Mouse (Mus musculus): ENCODE data around the gene Gzmd. TPM values are rescaled to one million over a fixed set of nuclear protein-coding genes. Genes with fewer than 3 reads are reported as not detected.
"Not testable (repeated sequence)": the region's sequence is repeated elsewhere in the genome, so short reads cannot be mapped to it uniquely, and the experiment has no call there.

The Gzmd gene
- polyA plus RNA-seq, 1 experiment from 2014 or later: not detected

- no peak for ATAC-seq (ENCODE audit: insufficient read depth, low FRiP score)
- no peaks in the 10 kb centered on the region for H3K27me3 ChIP-seq (ENCODE audit: control insufficient read depth, insufficient read depth, low read length)
- H3K4me1 ChIP-seq (ENCODE audit: control insufficient read depth, insufficient read depth, low read length): no peaks in the 10 kb centered on the region
- no peaks in the 10 kb centered on the region for H3K36me3 ChIP-seq (ENCODE audit: control insufficient read depth, insufficient read depth, low read length)
- no peak overlapping the region for H3K4me2 ChIP-seq (ENCODE audit: low read depth, low read length)
- H3K9me3 ChIP-seq (replicated peaks; ENCODE audit: control insufficient read depth, low read length): no peaks in the 10 kb centered on the region
- WGBS: 51% methylated on average over 3 of the region's 3 CpGs
- no peak overlapping the region for H3K27ac ChIP-seq (ENCODE audit: low read length)
- H3K9ac ChIP-seq (ENCODE audit: low read length): no peak overlapping the region
- H3K4me3 ChIP-seq (replicated peaks; ENCODE audit: low read length): no peak overlapping the region
Measured at GRCm38 (mm10) chr14:56128341-56128740, 4.1 kb downstream of the Gzmd start.

GRCm38 (mm10) chr14:56123516-56123915 is 8.9 kb downstream of the Gzmd start:
- H3K27ac ChIP-seq (ENCODE audit: low read length): no peak overlapping the region
- H3K4me3 ChIP-seq (replicated peaks; ENCODE audit: low read length): no peak overlapping the region
- H3K9ac ChIP-seq (ENCODE audit: low read length): no peak overlapping the region
- ATAC-seq (ENCODE audit: insufficient read depth, low FRiP score): no peak
- no peaks in the 10 kb centered on the region for H3K36me3 ChIP-seq (ENCODE audit: control insufficient read depth, insufficient read depth, low read length)
- 78% methylated on average over 3 of the region's 3 CpGs for WGBS
- no peaks in the 10 kb centered on the region for H3K4me1 ChIP-seq (ENCODE audit: control insufficient read depth, insufficient read depth, low read length)
- H3K9me3 ChIP-seq (replicated peaks; ENCODE audit: control insufficient read depth, low read length): no peaks in the 10 kb centered on the region
- no peak overlapping the region for H3K4me2 ChIP-seq (ENCODE audit: low read depth, low read length)
- no peaks in the 10 kb centered on the region for H3K27me3 ChIP-seq (ENCODE audit: control insufficient read depth, insufficient read depth, low read length)

- Histone ChIP-seq H3K9me3 (replicated peaks; ENCODE audit: control insufficient read depth, low read length) (no peaks in the 10 kb centered on the region), H3K27me3 (ENCODE audit: control insufficient read depth, insufficient read depth, low read length) (no peaks in the 10 kb centered on the region)
Measured at GRCm38 (mm10) chr14:56120525-56120924, 11.9 kb downstream of the Gzmd start, which contains the start of gene Gzme. TSS of gene Gzme (minus strand) at chr14:56120625.

GRCm38 (mm10) chr14:56115531-56116310 is 16.7 kb downstream of the Gzmd start:
- 89% methylated on average over 33 of the region's 33 CpGs for WGBS
- H3K9me3 ChIP-seq (replicated peaks; ENCODE audit: control insufficient read depth, low read length); ATAC-seq (ENCODE audit: insufficient read depth, low FRiP score): not testable (repeated sequence)

More at GRCm38 (mm10) chr14:56120525-56120924, 11.9 kb downstream of the Gzmd start, which contains the start of gene Gzme:
- Histone ChIP-seq H3K9ac (ENCODE audit: low read length) (no peak within 1 kb of the TSS), H3K27ac (ENCODE audit: low read length) (no peak within 1 kb of the TSS), H3K4me3 (replicated peaks; ENCODE audit: low read length) (no peak within 1 kb of the TSS), H3K36me3 (ENCODE audit: control insufficient read depth, insufficient read depth, low read length) (no peaks in the 10 kb centered on the region), H3K4me2 (ENCODE audit: low read depth, low read length) (no peak within 1 kb of the TSS), H3K4me1 (ENCODE audit: control insufficient read depth, insufficient read depth, low read length) (no peaks in the 10 kb centered on the region)
- ATAC-seq (ENCODE audit: insufficient read depth, low FRiP score): no peak

GRCm38 (mm10) chr14:56105447-56106180 is 26.8 kb downstream of the Gzmd start:
- H3K4me1 ChIP-seq (ENCODE audit: control insufficient read depth, insufficient read depth, low read length): no peaks in the 10 kb centered on the region
- no peaks in the 10 kb centered on the region for H3K36me3 ChIP-seq (ENCODE audit: control insufficient read depth, insufficient read depth, low read length)
- WGBS: 80% methylated on average over 13 of the region's 13 CpGs
- no peak overlapping the region for H3K4me3 ChIP-seq (replicated peaks; ENCODE audit: low read length)
- no peaks in the 10 kb centered on the region for H3K27me3 ChIP-seq (ENCODE audit: control insufficient read depth, insufficient read depth, low read length)
- no peak overlapping the region for H3K9ac ChIP-seq (ENCODE audit: low read length)
- ATAC-seq (ENCODE audit: insufficient read depth, low FRiP score): no peak
- H3K4me2 ChIP-seq (ENCODE audit: low read depth, low read length): no peak overlapping the region
- no peak overlapping the region for H3K27ac ChIP-seq (ENCODE audit: low read length)
- no peaks in the 10 kb centered on the region for H3K9me3 ChIP-seq (replicated peaks; ENCODE audit: control insufficient read depth, low read length)

More at GRCm38 (mm10) chr14:56115531-56116310, 16.7 kb downstream of the Gzmd start:
- not testable (repeated sequence) for H3K4me3 ChIP-seq (replicated peaks; ENCODE audit: low read length); H3K27me3 ChIP-seq (ENCODE audit: control insufficient read depth, insufficient read depth, low read length); H3K36me3 ChIP-seq (ENCODE audit: control insufficient read depth, insufficient read depth, low read length); H3K9ac ChIP-seq (ENCODE audit: low read length); H3K27ac ChIP-seq (ENCODE audit: low read length); H3K4me1 ChIP-seq (ENCODE audit: control insufficient read depth, insufficient read depth, low read length); H3K4me2 ChIP-seq (ENCODE audit: low read depth, low read length)

- Histone ChIP-seq H3K9me3 (replicated peaks; ENCODE audit: control insufficient read depth, low read length) (no peaks in the 10 kb centered on the region), H3K27me3 (ENCODE audit: control insufficient read depth, insufficient read depth, low read length) (no peaks in the 10 kb centered on the region), H3K9ac (ENCODE audit: low read length) (no peak overlapping the region), H3K4me3 (replicated peaks; ENCODE audit: low read length) (no peak overlapping the region), H3K4me1 (ENCODE audit: control insufficient read depth, insufficient read depth, low read length) (no peaks in the 10 kb centered on the region), H3K27ac (ENCODE audit: low read length) (no peak overlapping the region), H3K4me2 (ENCODE audit: low read depth, low read length) (no peak overlapping the region), H3K36me3 (ENCODE audit: control insufficient read depth, insufficient read depth, low read length) (no peaks in the 10 kb centered on the region)
- no peak for ATAC-seq (ENCODE audit: insufficient read depth, low FRiP score)
- WGBS: 78% methylated on average over 5 of the region's 5 CpGs
Measured at GRCm38 (mm10) chr14:56105016-56105415, 27.4 kb downstream of the Gzmd start.

- no peak overlapping the region for H3K4me3 ChIP-seq (replicated peaks; ENCODE audit: low read length)
- no peak overlapping the region for H3K9ac ChIP-seq (ENCODE audit: low read length)
- ATAC-seq (ENCODE audit: insufficient read depth, low FRiP score): no peak
- H3K9me3 ChIP-seq (replicated peaks; ENCODE audit: control insufficient read depth, low read length): no peaks in the 10 kb centered on the region
- no peaks in the 10 kb centered on the region for H3K36me3 ChIP-seq (ENCODE audit: control insufficient read depth, insufficient read depth, low read length)
- H3K27ac ChIP-seq (ENCODE audit: low read length): no peak overlapping the region
- H3K27me3 ChIP-seq (ENCODE audit: control insufficient read depth, insufficient read depth, low read length): no peaks in the 10 kb centered on the region
- H3K4me1 ChIP-seq (ENCODE audit: control insufficient read depth, insufficient read depth, low read length): no peaks in the 10 kb centered on the region
- no peak overlapping the region for H3K4me2 ChIP-seq (ENCODE audit: low read depth, low read length)
- WGBS: 56% methylated on average over 3 of the region's 3 CpGs
Measured at GRCm38 (mm10) chr14:56103452-56103851, 29.0 kb downstream of the Gzmd start.

- H3K36me3 ChIP-seq (ENCODE audit: control insufficient read depth, insufficient read depth, low read length): no peaks in the 10 kb centered on the region
- no peak within 1 kb of the TSS for H3K4me3 ChIP-seq (replicated peaks; ENCODE audit: low read length)
- H3K9me3 ChIP-seq (replicated peaks; ENCODE audit: control insufficient read depth, low read length): no peaks in the 10 kb centered on the region
- H3K27ac ChIP-seq (ENCODE audit: low read length): no peak within 1 kb of the TSS
- no peak for ATAC-seq (ENCODE audit: insufficient read depth, low FRiP score)
- no peaks in the 10 kb centered on the region for H3K4me1 ChIP-seq (ENCODE audit: control insufficient read depth, insufficient read depth, low read length)
- H3K9ac ChIP-seq (ENCODE audit: low read length): no peak within 1 kb of the TSS
- H3K27me3 ChIP-seq (ENCODE audit: control insufficient read depth, insufficient read depth, low read length): no peaks in the 10 kb centered on the region
- H3K4me2 ChIP-seq (ENCODE audit: low read depth, low read length): no peak within 1 kb of the TSS
- 65% methylated on average over 10 of the region's 10 CpGs for WGBS
Measured at GRCm38 (mm10) chr14:56102386-56102785, 30.0 kb downstream of the Gzmd start, which contains the start of gene Ctsg. TSS of gene Ctsg (minus strand) at chr14:56102574.

- ATAC-seq (ENCODE audit: insufficient read depth, low FRiP score): no peak
- no peaks in the 10 kb centered on the region for H3K9me3 ChIP-seq (replicated peaks; ENCODE audit: control insufficient read depth, low read length)
- H3K27me3 ChIP-seq (ENCODE audit: control insufficient read depth, insufficient read depth, low read length): no peaks in the 10 kb centered on the region
- H3K9ac ChIP-seq (ENCODE audit: low read length): no peak overlapping the region
- H3K27ac ChIP-seq (ENCODE audit: low read length): no peak overlapping the region
- H3K36me3 ChIP-seq (ENCODE audit: control insufficient read depth, insufficient read depth, low read length): no peaks in the 10 kb centered on the region
- 76% methylated on average over 4 of the region's 4 CpGs for WGBS
- no peak overlapping the region for H3K4me3 ChIP-seq (replicated peaks; ENCODE audit: low read length)
- H3K4me2 ChIP-seq (ENCODE audit: low read depth, low read length): no peak overlapping the region
- no peaks in the 10 kb centered on the region for H3K4me1 ChIP-seq (ENCODE audit: control insufficient read depth, insufficient read depth, low read length)
Measured at GRCm38 (mm10) chr14:56098940-56099339, 33.5 kb downstream of the Gzmd start.

Measured in stomach, embryonic 16.5 days (tissue).